Mouse (Mus musculus) ES-E14 (cell line): ENCODE measurements around the gene Defa20. TPM values are rescaled to one million over a fixed set of nuclear protein-coding genes. Genes with fewer than 3 reads are reported as not detected.
"Not testable (repeated sequence)": the region's sequence is repeated elsewhere in the genome, so short reads cannot be mapped to it uniquely, and the experiment has no call there.

Experiments
- DNase-seq: peaks from one replicate; pipeline ENCODE4 v3.0.0-alpha.2; 2013; ENCODE audit warnings: low read depth, low spot score
- H3K27ac ChIP-seq: 2 replicates; pipeline ENCODE4 v1.5.1; 2012; ENCODE audit warnings: low read depth, mild to moderate bottlenecking, low read length, moderate library complexity, mixed read lengths; ENCODE audit not compliant: poor library complexity, insufficient read depth, severe bottlenecking
- H3K36me3 ChIP-seq: 2 replicates; pipeline ENCODE4 v1.6.1; 2012; ENCODE audit warnings: mild to moderate bottlenecking, low read length, moderate library complexity, mixed read lengths; ENCODE audit not compliant: control insufficient read depth, poor library complexity, insufficient read depth, severe bottlenecking
- H3K4me1 ChIP-seq, 2 experiments: fragments of 150-350 bp in 1 of 2; sonication (generic) in 1 of 2; 2 replicates each; pipeline ENCODE4 v1.6.1; 2012; ENCODE audit warnings: low read length in 2 of 2, mild to moderate bottlenecking in 1 of 2, mixed read lengths in 1 of 2; ENCODE audit not compliant: control insufficient read depth in 2 of 2, insufficient read depth in 2 of 2, poor library complexity in 1 of 2
- H3K4me3 ChIP-seq, 2 experiments: fragments of 150-350 bp in 1 of 2; sonication (generic) in 1 of 2; 2 replicates each; pipeline ENCODE4 v1.5.1; 2012; ENCODE audit warnings: low read length in 2 of 2, low read depth in 1 of 2, mild to moderate bottlenecking in 1 of 2, mixed read lengths in 1 of 2; ENCODE audit not compliant: insufficient read depth in 1 of 2, poor library complexity in 1 of 2, severe bottlenecking in 1 of 2
- H3K9ac ChIP-seq: 2 replicates; pipeline ENCODE4 v1.6.1; 2012; ENCODE audit warnings: low read depth, mild to moderate bottlenecking, low read length, mixed read lengths; ENCODE audit not compliant: poor library complexity, insufficient read depth, severe bottlenecking
- H3K9me3 ChIP-seq: fragments of 150-350 bp; sonication (generic); 2 replicates; pipeline ENCODE4 v1.6.1; 2012; ENCODE audit warnings: low read depth, mild to moderate bottlenecking, low read length; ENCODE audit not compliant: control insufficient read depth, insufficient read depth
- in situ Hi-C, 2 experiments: fragments of 600-800 bp; cut with MboI; formaldehyde crosslinking; loops; one replicate each; pipeline ENCODE4 v1.15.1; 2025; ENCODE audit warnings: low sequenced_read_pairs in 2 of 2, inconsistent platforms in 1 of 2; ENCODE audit not compliant: unreplicated experiment in 2 of 2
- total RNA-seq: library from RNA; depleted of rRNA; stranded (reverse); fragments of 300-350 nt; gene quantifications from 2 replicates; pipeline ENCODE4 v1.2.3, GENCODE M21; 2012; rRNA removed

Defa20 gene
- total RNA-seq: not detected in 2 replicates

- H3K4me1 ChIP-seq, H3K36me3 ChIP-seq, H3K4me3 ChIP-seq, H3K9me3 ChIP-seq, H3K9ac ChIP-seq, in situ Hi-C loops, DNase-seq, H3K27ac ChIP-seq: not testable (repeated sequence)
Measured at GRCm38 (mm10) chr8:21508958-21509357, at the start of gene Defa20. TSS of gene Defa20 (plus strand) at chr8:21509258.

- H3K9ac ChIP-seq, H3K9me3 ChIP-seq, H3K4me3 ChIP-seq, H3K4me1 ChIP-seq, in situ Hi-C loops, H3K36me3 ChIP-seq, DNase-seq, H3K27ac ChIP-seq: not testable (repeated sequence)
Measured at GRCm38 (mm10) chr8:21528732-21529131, 19.7 kb downstream of the Defa20 start, which contains the start of gene Defa32. TSS of gene Defa32 (plus strand) at chr8:21529032.

Other genes with a start within 250 kb of the Defa20 start
- not detected in 2 replicates for gene Defa27, start 193.7 kb upstream of the Defa20 start, total RNA-seq
- not detected in 2 replicates for gene Defa29, start 182.2 kb upstream of the Defa20 start, total RNA-seq
- gene Defa2, start 130.7 kb upstream of the Defa20 start, total RNA-seq: not detected in 2 replicates
- gene Defa33, start 117.4 kb upstream of the Defa20 start, total RNA-seq: not detected in 2 replicates
- gene Defa36, start 81.8 kb upstream of the Defa20 start, total RNA-seq: not detected in 2 replicates
- not detected in 2 replicates for gene Gm7849, start 52.7 kb upstream of the Defa20 start, total RNA-seq
- gene Defa32, start 19.8 kb downstream of the Defa20 start, total RNA-seq: not detected in 2 replicates
- gene Defa37, start 56.1 kb downstream of the Defa20 start, total RNA-seq: not detected in 2 replicates
- not detected in 2 replicates for gene Defa28, start 73.7 kb downstream of the Defa20 start, total RNA-seq
- not detected in 2 replicates for gene Gm7861, start 85.2 kb downstream of the Defa20 start, total RNA-seq
- gene Defa26, start 108.9 kb downstream of the Defa20 start, total RNA-seq: not detected in 2 replicates
- not detected in 2 replicates for gene Defa17, start 146.5 kb downstream of the Defa20 start, total RNA-seq
- not detected in 2 replicates for gene Defa34, start 156.5 kb downstream of the Defa20 start, total RNA-seq
- gene AY761184, start 194.4 kb downstream of the Defa20 start, total RNA-seq: not detected in 2 replicates
- not detected in 2 replicates for gene Defa24, start 225.2 kb downstream of the Defa20 start, total RNA-seq